Mouse (Mus musculus) C2C12 (cell line): Measurements from ENCODE around the gene Btg3. TPM values are rescaled to one million over a fixed set of nuclear protein-coding genes. Genes with fewer than 3 reads are reported as not detected.

Experiments
- H3K27me3 ChIP-seq: one replicate; pipeline ENCODE4 v1.6.1; 2011; ENCODE audit not compliant: control insufficient read depth, insufficient read depth, insufficient read length
- H3K36me3 ChIP-seq: one replicate; pipeline ENCODE4 v1.6.1; 2011; ENCODE audit not compliant: control insufficient read depth, insufficient read depth
- H3K4me3 ChIP-seq: one replicate; pipeline ENCODE4 v1.5.1; 2011; ENCODE audit warnings: mild to moderate bottlenecking, control low read depth; ENCODE audit not compliant: poor library complexity, insufficient read depth, severe bottlenecking
- H3K79me2 ChIP-seq: one replicate; pipeline ENCODE4 v1.6.1; 2011; ENCODE audit not compliant: control insufficient read depth, insufficient read depth
- H3K79me3 ChIP-seq: one replicate; pipeline ENCODE4 v1.6.1; 2011; ENCODE audit warnings: low read depth, control low read depth
- H3ac ChIP-seq: one replicate; pipeline ENCODE3; 2011; ENCODE audit warnings: low read depth; ENCODE audit not compliant: control insufficient read depth, insufficient read length
- CEBPB ChIP-seq: IDR thresholded peaks from one replicate; pipeline ENCODE4 v1.6.1; 2011; ENCODE audit warnings: low read depth, mild to moderate bottlenecking, control low read depth, moderate library complexity
- CTCF ChIP-seq: IDR thresholded peaks from one replicate; pipeline ENCODE4 v1.5.1; 2011; ENCODE audit not compliant: control insufficient read depth, insufficient read depth, insufficient read length
- FOSL1 ChIP-seq: IDR thresholded peaks from one replicate; pipeline ENCODE4 v1.8.0; 2011; ENCODE audit warnings: mild to moderate bottlenecking, low read length; ENCODE audit not compliant: poor library complexity, insufficient read depth, severe bottlenecking
- MAX ChIP-seq: IDR thresholded peaks from one replicate; pipeline ENCODE4 v1.6.1; 2011; ENCODE audit warnings: mild to moderate bottlenecking, control low read depth
- MYOD1 ChIP-seq: IDR thresholded peaks from one replicate; pipeline ENCODE4 v1.6.1; 2011; ENCODE audit warnings: low read depth; ENCODE audit not compliant: control insufficient read depth, insufficient read length
- MYOG ChIP-seq: IDR thresholded peaks from one replicate; pipeline ENCODE4 v1.6.1; 2011; ENCODE audit not compliant: control insufficient read depth, insufficient read length; ENCODE audit errors: extremely low read depth
- USF1 ChIP-seq: IDR thresholded peaks from one replicate; pipeline ENCODE4 v1.6.1; 2011; ENCODE audit warnings: low read depth, mild to moderate bottlenecking, control low read depth, moderate library complexity
- polyA plus RNA-seq: library from polyadenylated mRNA; unstranded; fragments of >200 nt; fragmentation: generic; extraction: Trizol; gene quantifications from one replicate; pipeline ENCODE4 v1.2.1, GENCODE M21; 2012; ENCODE audit warnings: missing spikeins

The Btg3 gene
- polyA plus RNA-seq, 1 experiment, result 18.9 TPM

- TF ChIP-seq FOSL1 (no peak), MAX (no peak), MYOD1 (no peak), MYOG (no peak), CEBPB (no peak), USF1 (no peak), CTCF (no peak)
- H3ac ChIP-seq, result no peak overlapping the region
- no peaks in the 10 kb centered on the region for H3K79me2 ChIP-seq
Measured at GRCm38 (mm10) chr16:78294051-78294450, 82.9 kb downstream of the Btg3 start.

GRCm38 (mm10) chr16:78283231-78283630, 93.8 kb downstream of the Btg3 start:
- no peaks in the 10 kb centered on the region for H3K36me3 ChIP-seq
- TF ChIP-seq MAX (no peak), MYOD1 (no peak), USF1 (no peak), CEBPB (no peak), MYOG (no peak), FOSL1 (no peak), CTCF (no peak)
- H3K27me3 ChIP-seq, result no peaks in the 10 kb centered on the region
- H3K4me3 ChIP-seq, result no peak overlapping the region
- no peaks in the 10 kb centered on the region for H3K79me3 ChIP-seq
- H3K79me2 ChIP-seq, result no peaks in the 10 kb centered on the region
- no peak overlapping the region for H3ac ChIP-seq

More at GRCm38 (mm10) chr16:78294051-78294450, 82.9 kb downstream of the Btg3 start:
- no peak overlapping the region for H3K4me3 ChIP-seq
- no peaks in the 10 kb centered on the region for H3K79me3 ChIP-seq
- H3K27me3 ChIP-seq, result no peaks in the 10 kb centered on the region
- H3K36me3 ChIP-seq, result no peaks in the 10 kb centered on the region

Other genes with a start within 250 kb of the Btg3 start
- 0.40 TPM for gene Cxadr, start 75.7 kb downstream of the Btg3 start, polyA plus RNA-seq
- gene D16Ertd472e, start 199.5 kb upstream of the Btg3 start, polyA plus RNA-seq, result 5.2 TPM